Mouse (Mus musculus) midbrain, embryonic 13.5 days (tissue): Measurements from ENCODE around the gene Grin1. TPM values are rescaled to one million over a fixed set of nuclear protein-coding genes. Genes with fewer than 3 reads are reported as not detected.
"Not testable (repeated sequence)": the region's sequence is repeated elsewhere in the genome, so short reads cannot be mapped to it uniquely, and the experiment has no call there.

Experiments used
- ATAC-seq: fragments of 200-750 bp; cut with Nextera tagmentation; 2 replicates; pipeline ENCODE4 v1.8.0; 2017; ENCODE audit warnings: mild to moderate bottlenecking, moderate TSS enrichment, moderate library complexity
- H3K27ac ChIP-seq: fragments of 300-500 bp; sonication (generic); 2 replicates; pipeline ENCODE4 v1.5.1; 2015; ENCODE audit warnings: inconsistent platforms, mild to moderate bottlenecking, moderate library complexity
- H3K27me3 ChIP-seq: fragments of 300-500 bp; sonication (generic); 2 replicates; pipeline ENCODE4 v1.6.1; 2015; ENCODE audit warnings: mild to moderate bottlenecking, inconsistent platforms
- H3K36me3 ChIP-seq: fragments of 300-500 bp; sonication (generic); 2 replicates; pipeline ENCODE4 v1.6.1; 2015; ENCODE audit warnings: mild to moderate bottlenecking, inconsistent platforms
- H3K4me1 ChIP-seq: fragments of 300-500 bp; sonication (generic); replicated peaks from 2 replicates; pipeline ENCODE4 v1.6.1; 2015; ENCODE audit warnings: inconsistent platforms
- H3K4me2 ChIP-seq: fragments of 300-500 bp; sonication (generic); replicated peaks from 2 replicates; pipeline ENCODE4 v1.6.1; 2015; ENCODE audit warnings: moderate library complexity, mild to moderate bottlenecking, inconsistent platforms
- H3K4me3 ChIP-seq: fragments of 300-500 bp; sonication (generic); replicated peaks from 2 replicates; pipeline ENCODE4 v1.5.1; 2015; ENCODE audit warnings: mild to moderate bottlenecking, inconsistent platforms
- H3K9ac ChIP-seq: fragments of 300-500 bp; sonication (generic); replicated peaks from 2 replicates; pipeline ENCODE4 v1.6.1; 2015; ENCODE audit warnings: mild to moderate bottlenecking, inconsistent platforms
- H3K9me3 ChIP-seq: fragments of 300-500 bp; sonication (generic); 2 replicates; pipeline ENCODE4 v1.6.1; 2016; ENCODE audit warnings: mild to moderate bottlenecking, inconsistent platforms
- WGBS: fragments of 180-500 bp; shearing (Covaris S2); methylation state at CpG from one replicate; pipeline ENCODE4 v1.1.7; 2015; 5-methylcytosine and 5-hydroxymethylcytosine counted together
- polyA plus RNA-seq: library from polyadenylated mRNA; unstranded; fragments of >200 nt; fragmentation: Nextera tagmentation; extraction: Ambion mirVana; gene quantifications from 2 replicates; pipeline ENCODE4 v1.2.1, GENCODE M21; 2015

Grin1 gene
- polyA plus RNA-seq, 1 experiment from 2014 or later, result 19.0 TPM

DNA sequence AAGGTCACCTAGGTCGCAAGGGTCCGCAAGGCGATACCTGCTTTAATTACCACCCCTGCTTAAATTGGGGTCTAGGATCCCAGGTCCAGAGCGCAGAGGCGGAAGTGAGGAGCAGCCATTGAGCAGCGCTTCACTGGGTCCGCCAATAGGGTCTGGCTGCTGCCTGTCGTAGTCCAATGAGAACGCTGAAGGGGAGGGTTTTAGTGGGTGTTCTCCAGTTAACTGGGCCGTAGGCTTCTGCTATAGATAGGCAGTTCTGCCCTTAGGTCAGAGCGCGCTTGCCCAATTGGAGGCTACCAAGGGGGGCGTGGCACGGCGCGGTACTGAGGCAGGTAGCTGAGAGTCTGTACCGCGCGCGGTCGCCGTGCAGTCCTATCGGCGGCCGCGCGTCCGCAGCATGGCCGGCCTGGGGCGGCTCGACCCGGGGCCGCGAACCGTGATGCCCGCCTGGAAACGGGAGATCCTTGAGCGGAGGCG, 56.7 kb downstream of the Grin1 start, which contains the start of gene Tprn:
Tprn (plus strand) TSS at position 328 of the 477 bp plus-strand sequence.
- peak within 1 kb of the TSS; percentile 100 for H3K4me2 ChIP-seq
- peak within 1 kb of the TSS; percentile 80 for H3K4me3 ChIP-seq
- peak within 1 kb of the TSS; percentile 64 for H3K27ac ChIP-seq
- peak within 1 kb of the TSS; percentile 80 for H3K9ac ChIP-seq
- no peaks in the 10 kb centered on the region for H3K9me3 ChIP-seq
- under 1% methylated on average over 38 of the region's 39 CpGs for WGBS
- peaks cover 52% of the 10 kb centered on the region for H3K4me1 ChIP-seq
- no peaks in the 10 kb centered on the region for H3K36me3 ChIP-seq
- peak; percentile 99 for ATAC-seq
- H3K27me3 ChIP-seq, result peaks cover 16% of the 10 kb centered on the region

DNA sequence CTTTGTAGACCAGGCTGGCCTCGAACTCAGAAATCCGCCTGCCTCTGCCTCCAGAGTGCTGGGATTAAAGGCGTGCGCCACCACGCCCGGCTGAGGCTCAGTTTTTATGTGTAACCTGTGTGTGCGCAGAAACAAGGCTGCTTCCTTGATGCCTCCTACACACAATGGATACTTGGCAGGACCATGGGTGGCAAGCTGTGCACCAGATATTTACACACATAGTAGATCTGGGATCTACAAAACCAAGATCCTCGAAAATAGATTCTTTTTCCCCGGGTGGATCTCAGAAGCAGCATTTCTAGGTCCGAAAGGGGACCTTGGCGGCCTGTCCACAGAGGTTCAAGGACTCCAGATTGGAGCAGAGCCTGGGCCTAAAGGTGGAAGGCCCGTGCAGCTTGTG, 57.1 kb downstream of the Grin1 start:
- H3K27ac ChIP-seq, result peak overlapping the region; percentile 64
- peak overlapping the region; percentile 64; the same call in 1 of the 2 replicates for H3K9ac ChIP-seq
- H3K36me3 ChIP-seq, result no peaks in the 10 kb centered on the region
- peaks cover 51% of the 10 kb centered on the region for H3K4me1 ChIP-seq
- H3K9me3 ChIP-seq, result no peaks in the 10 kb centered on the region
- H3K4me2 ChIP-seq, result peak overlapping the region; percentile 100
- peaks cover 16% of the 10 kb centered on the region for H3K27me3 ChIP-seq
- 46% methylated on average over 12 of the region's 12 CpGs for WGBS
- ATAC-seq, result 0 out of 2 replicates have a peak, but pooled peaks have one; percentile 2
- H3K4me3 ChIP-seq, result peak overlapping the region; percentile 80

- Histone ChIP-seq H3K9ac (no peak overlapping the region), H3K4me3 (no peak overlapping the region), H3K36me3 (no peaks in the 10 kb centered on the region), H3K9me3 (no peaks in the 10 kb centered on the region), H3K27me3 (peaks cover 6% of the 10 kb centered on the region), H3K4me2 (no peak overlapping the region), H3K27ac (no peak overlapping the region), H3K4me1 (peaks cover 40% of the 10 kb centered on the region)
- ATAC-seq, result no peak
- WGBS, result 43% methylated on average over 2 of the region's 2 CpGs
Observed at GRCm38 (mm10) chr2:25258887-25259286, 60.1 kb downstream of the Grin1 start.

DNA sequence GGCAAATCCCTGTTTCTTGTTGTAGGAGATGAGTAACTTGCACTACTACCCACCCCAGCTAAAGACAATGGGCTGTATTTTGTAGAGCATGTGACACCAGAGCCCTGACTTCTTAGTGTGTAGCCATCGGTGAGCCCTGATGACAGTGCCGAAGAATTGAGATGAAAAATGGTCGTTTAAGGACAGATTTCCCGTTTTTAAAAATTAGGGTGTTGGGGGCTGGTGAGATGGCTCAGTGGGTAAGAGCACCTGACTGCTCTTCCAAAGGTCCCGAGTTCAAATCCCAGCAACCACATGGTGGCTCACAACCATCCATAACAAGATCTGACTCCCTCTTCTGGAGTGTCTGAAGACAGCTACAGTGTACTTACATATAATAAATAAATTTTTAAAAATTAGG, 61.7 kb downstream of the Grin1 start:
- H3K27ac ChIP-seq, ATAC-seq, H3K4me3 ChIP-seq, H3K9me3 ChIP-seq, H3K27me3 ChIP-seq, H3K4me2 ChIP-seq, H3K9ac ChIP-seq: not testable (repeated sequence)
- H3K36me3 ChIP-seq, result peaks cover 11% of the 10 kb centered on the region
- H3K4me1 ChIP-seq, result peaks cover 30% of the 10 kb centered on the region
- 89% methylated on average over 5 of the region's 5 CpGs for WGBS

DNA sequence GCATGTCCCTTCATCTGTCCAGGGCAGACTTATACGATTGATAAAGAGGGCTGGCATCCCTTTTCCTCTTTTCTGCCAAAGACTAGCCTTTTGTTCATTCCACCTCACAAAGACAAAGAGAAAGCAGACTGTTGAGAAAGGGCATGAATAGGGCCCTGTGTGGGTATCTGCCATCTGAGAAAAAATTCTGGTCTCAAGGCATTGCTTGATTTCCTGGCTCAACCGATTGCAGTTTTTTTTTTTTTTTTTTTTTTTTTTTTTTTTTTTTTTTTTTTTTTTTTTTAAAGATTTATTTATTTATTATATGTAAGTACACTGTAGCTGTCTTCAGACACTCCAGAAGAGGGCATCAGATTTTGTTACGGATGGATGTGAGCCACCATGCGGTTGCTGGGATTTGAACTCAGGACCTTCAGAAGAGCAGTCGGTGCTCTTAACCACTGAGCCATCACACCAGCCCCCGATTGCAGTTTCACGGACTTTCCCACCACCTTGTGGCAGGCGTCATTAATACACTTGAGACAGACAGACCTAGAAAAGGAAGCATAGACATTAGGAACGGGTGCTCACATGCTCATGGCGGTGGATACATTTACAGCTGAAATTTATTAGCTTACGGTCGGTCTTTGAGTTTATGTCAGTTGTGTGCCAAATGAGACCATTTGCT, 62.4 kb downstream of the Grin1 start:
- not testable (repeated sequence) for ATAC-seq, H3K9me3 ChIP-seq, H3K27me3 ChIP-seq, H3K27ac ChIP-seq
- WGBS, result 63% methylated on average over 12 of the region's 12 CpGs
- Histone ChIP-seq H3K9ac (peak overlapping the region; percentile 90), H3K36me3 (peaks cover 18% of the 10 kb centered on the region), H3K4me3 (peak overlapping the region; percentile 99), H3K4me2 (peak overlapping the region; percentile 91), H3K4me1 (peaks cover 26% of the 10 kb centered on the region)

DNA sequence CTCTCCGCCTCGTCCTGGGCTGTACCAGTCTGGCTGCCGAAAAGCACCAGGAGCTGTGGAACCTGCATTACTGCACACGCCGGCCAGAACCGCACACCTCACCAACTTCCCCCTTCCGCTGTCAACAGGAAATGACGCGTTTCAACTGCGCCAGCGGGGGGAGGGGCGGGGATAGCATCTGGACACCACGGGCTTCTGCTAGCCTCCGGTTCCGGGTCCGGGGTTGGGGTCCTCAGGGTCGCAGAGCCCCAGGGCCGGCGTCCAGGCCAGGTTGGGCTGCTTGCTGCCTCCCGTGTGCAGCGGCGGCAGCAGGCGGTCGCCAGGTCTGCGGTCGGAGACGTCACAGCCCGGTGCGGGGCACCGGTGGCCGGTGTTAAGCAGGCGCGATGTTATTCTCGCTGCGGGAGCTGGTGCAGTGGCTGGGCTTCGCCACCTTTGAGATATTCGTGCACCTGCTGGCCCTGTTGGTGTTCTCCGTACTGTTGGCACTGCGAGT, 63.7 kb downstream of the Grin1 start, which contains the start of gene Tmem203:
Tmem203 (plus strand) TSS at position 156 of the 496 bp plus-strand sequence.
- Histone ChIP-seq H3K27ac (peak within 1 kb of the TSS; percentile 82), H3K9ac (peak within 1 kb of the TSS; percentile 90), H3K4me3 (peak within 1 kb of the TSS; percentile 99), H3K4me2 (peak within 1 kb of the TSS; percentile 91), H3K36me3 (peaks cover 28% of the 10 kb centered on the region), H3K4me1 (peaks cover 26% of the 10 kb centered on the region), H3K9me3 (no peaks in the 10 kb centered on the region), H3K27me3 (no peaks in the 10 kb centered on the region)
- 0% methylated on average over 39 of the region's 39 CpGs for WGBS
- peak; percentile 92 for ATAC-seq

DNA sequence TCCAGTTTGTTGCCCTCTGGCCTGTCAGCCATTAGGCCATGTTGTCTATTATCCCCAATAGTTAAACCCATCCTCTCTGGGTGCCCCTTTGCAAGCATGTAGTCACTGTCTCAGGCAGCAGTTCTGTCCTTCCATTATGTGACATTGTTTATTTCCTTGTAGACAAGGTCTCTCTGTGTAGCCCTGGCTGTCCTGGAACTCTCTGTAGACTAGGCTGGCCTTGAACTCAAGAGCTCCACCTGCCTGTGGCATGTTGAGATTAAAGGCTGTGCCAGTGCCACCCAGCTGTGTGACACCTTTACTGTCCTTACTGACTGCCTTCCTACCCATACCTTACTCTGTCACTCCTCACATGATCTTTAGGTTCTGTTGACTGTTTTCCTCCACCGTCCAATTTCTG, 66.7 kb downstream of the Grin1 start:
- no peak overlapping the region for H3K4me3 ChIP-seq

DNA sequence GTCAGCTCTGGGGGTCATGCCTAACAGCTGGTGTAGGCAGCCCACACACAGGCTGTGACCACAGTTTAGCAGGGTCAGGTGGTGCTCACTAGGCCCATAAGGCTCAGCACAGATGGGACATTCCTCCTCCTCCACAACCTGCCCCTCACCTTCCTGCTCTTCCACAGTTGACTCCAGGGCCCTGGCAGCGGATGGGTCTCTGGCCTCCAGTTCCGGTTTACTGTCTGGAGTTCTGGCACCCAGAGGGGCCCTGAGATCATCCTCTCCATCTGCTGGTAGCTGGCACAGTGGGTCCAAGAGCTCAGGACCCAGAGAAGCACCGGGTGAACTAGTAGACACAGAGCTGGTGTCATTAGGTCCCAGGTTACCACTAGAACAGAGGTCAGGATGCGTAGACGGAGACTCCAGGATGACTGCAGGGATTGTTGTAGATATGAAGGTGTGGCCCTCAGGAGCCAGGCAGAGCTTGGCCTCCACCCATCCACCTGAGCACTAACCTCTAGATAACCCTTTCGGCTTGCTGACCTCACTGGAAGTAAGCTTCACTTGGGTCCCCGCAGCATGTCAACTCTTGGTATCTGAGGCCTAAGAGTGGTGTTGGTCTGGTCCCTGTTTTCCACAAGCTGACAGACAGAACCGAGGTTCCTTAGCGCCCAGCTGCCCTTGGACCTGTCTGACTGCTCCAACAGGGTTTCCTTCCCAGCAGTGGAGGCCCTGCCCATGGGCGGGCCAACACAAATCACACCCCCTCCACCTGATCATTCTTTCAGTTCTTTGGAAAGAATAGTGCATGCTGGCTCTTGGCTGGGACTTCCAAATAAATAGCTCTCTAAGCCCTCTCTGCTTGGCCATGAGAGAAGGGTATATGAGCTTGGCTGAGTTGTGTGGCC, 72.6 kb downstream of the Grin1 start, which contains the start of gene AL732309.1:
AL732309.1 (minus strand) TSS at position 681 of the 890 bp plus-strand sequence.
- H3K9me3 ChIP-seq, result no peaks in the 10 kb centered on the region
- no peak within 1 kb of the TSS for H3K4me3 ChIP-seq
- H3K27ac ChIP-seq, result no peak within 1 kb of the TSS
- H3K27me3 ChIP-seq, result peaks cover 3% of the 10 kb centered on the region; the same call in 1 of the 2 replicates
- peaks cover 25% of the 10 kb centered on the region for H3K4me1 ChIP-seq
- ATAC-seq, result no peak
- no peak within 1 kb of the TSS for H3K9ac ChIP-seq
- H3K4me2 ChIP-seq, result no peak within 1 kb of the TSS
- peaks cover 64% of the 10 kb centered on the region for H3K36me3 ChIP-seq
- 94% methylated on average over 10 of the region's 10 CpGs for WGBS

More for the DNA sequence above, 66.7 kb downstream of the Grin1 start:
- Histone ChIP-seq H3K4me1 (peaks cover 23% of the 10 kb centered on the region), H3K9ac (no peak overlapping the region), H3K27ac (no peak overlapping the region), H3K4me2 (no peak overlapping the region), H3K36me3 (peaks cover 58% of the 10 kb centered on the region), H3K9me3 (no peaks in the 10 kb centered on the region), H3K27me3 (no peaks in the 10 kb centered on the region)
- WGBS, result 85% methylated on average over 1 of the region's 1 CpGs
- no peak for ATAC-seq

DNA sequence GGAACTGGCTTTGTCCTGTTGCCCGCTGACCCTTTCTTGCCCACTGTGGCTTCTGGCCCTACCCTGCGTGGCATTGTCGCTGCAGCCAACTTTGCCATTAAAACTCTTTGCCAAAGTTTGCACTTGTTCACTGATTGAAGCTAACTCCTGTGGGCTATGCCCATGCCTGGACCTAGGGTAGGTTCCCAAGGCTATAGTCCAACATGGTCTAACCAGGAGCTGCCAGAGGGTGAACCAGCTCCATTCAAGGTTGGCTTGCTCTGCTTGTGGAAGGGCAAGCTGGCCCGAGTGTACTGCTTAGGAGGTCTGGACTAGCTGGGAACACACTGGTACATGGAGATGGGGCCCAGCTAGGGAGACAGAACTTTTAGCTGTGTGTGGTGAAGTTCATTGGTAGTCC, 74.8 kb downstream of the Grin1 start:
- 88% methylated on average over 4 of the region's 4 CpGs for WGBS
- no peak overlapping the region for H3K4me2 ChIP-seq

DNA sequence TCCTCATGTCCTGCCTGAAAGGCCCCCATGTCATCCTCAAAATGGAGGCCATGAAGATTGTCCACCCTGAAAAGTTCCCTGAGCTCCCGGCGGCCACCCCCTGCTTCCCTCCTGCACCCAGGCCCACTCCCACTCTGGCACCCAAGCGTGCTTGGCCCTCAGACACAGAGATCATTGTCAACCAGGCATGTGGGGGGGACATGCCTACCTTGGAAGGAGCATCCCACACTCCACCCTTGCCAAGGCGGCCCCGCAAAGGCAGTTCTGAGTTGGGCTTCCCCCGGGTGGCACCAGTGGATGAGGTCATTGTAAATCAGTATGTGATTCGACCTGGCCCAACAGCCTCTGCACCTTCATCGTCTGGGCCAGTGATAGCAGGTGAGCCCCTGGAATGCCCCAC, 75.6 kb downstream of the Grin1 start:
- Histone ChIP-seq H3K27ac (no peak overlapping the region), H3K4me3 (peak overlapping the region; percentile 56), H3K4me2 (peak overlapping the region; percentile 71), H3K27me3 (peaks cover 7% of the 10 kb centered on the region; the same call in 1 of the 2 replicates), H3K36me3 (peaks cover 35% of the 10 kb centered on the region), H3K9ac (peak overlapping the region; percentile 78), H3K4me1 (peaks cover 35% of the 10 kb centered on the region), H3K9me3 (no peaks in the 10 kb centered on the region)
- 80% methylated on average over 8 of the region's 8 CpGs for WGBS
- ATAC-seq, result no peak

More for the DNA sequence above, 74.8 kb downstream of the Grin1 start:
- no peak overlapping the region for H3K9ac ChIP-seq
- no peak for ATAC-seq
- peaks cover 5% of the 10 kb centered on the region; the same call in 1 of the 2 replicates for H3K27me3 ChIP-seq
- H3K36me3 ChIP-seq, result peaks cover 43% of the 10 kb centered on the region
- peaks cover 35% of the 10 kb centered on the region for H3K4me1 ChIP-seq
- no peak overlapping the region for H3K27ac ChIP-seq
- H3K9me3 ChIP-seq, result no peaks in the 10 kb centered on the region
- H3K4me3 ChIP-seq, result no peak overlapping the region

DNA sequence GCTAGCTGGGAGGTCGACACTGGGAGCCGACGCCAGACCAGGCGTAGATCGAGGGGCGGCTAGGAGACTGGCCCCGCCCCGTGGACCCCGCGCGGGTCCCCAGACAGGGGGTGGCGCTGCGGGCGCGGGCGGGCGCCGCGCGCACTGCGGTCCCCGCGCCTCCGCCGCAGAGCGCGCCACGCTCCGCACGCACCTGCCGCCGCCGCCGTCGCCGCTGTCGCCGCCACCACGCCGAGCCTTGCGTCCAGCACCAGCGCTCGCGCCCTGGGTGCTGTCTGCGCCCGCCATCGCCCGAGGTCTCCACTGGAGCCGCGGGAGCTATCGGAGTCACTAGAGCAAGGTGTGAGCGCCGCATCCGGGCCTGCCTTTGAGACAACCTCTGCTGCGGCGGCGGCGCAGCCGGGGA, 76.9 kb downstream of the Grin1 start, which contains the start of the genes Rnf208 and Cysrt1:
Rnf208 (plus strand) TSS at position 155 of the 406 bp plus-strand sequence.
Cysrt1 (minus strand) TSS at position 352 of the 406 bp plus-strand sequence.
- 0% methylated on average over 31 of the region's 59 CpGs for WGBS
- Histone ChIP-seq H3K27me3 (peaks cover 18% of the 10 kb centered on the region), H3K4me2 (peak within 1 kb of the TSS; percentile 71), H3K9me3 (no peaks in the 10 kb centered on the region), H3K36me3 (peaks cover 23% of the 10 kb centered on the region), H3K4me3 (peak within 1 kb of the TSS; percentile 56), H3K9ac (peak within 1 kb of the TSS; percentile 78), H3K4me1 (peaks cover 35% of the 10 kb centered on the region), H3K27ac (peak within 1 kb of the TSS; percentile 54)
- peak; percentile 47 for ATAC-seq
